Mouse (Mus musculus) gastrocnemius, postnatal 25 days (tissue): Measurements from ENCODE around the gene Ube2m. TPM values are rescaled to one million over a fixed set of nuclear protein-coding genes. Genes with fewer than 3 reads are reported as not detected.

Experiments
- DNase-seq: peaks from one replicate; pipeline ENCODE4 v3.0.0; 2022
- total RNA-seq, 2 experiments: library from RNA; stranded (reverse); gene quantifications; 1 replicate in 1 of 2; 2 replicates in 1 of 2; pipeline ENCODE4 v1.2.3; 2021

Gene Ube2m
- total RNA-seq, 2 experiments from 2014 or later: 132 to 138 TPM

DNA sequence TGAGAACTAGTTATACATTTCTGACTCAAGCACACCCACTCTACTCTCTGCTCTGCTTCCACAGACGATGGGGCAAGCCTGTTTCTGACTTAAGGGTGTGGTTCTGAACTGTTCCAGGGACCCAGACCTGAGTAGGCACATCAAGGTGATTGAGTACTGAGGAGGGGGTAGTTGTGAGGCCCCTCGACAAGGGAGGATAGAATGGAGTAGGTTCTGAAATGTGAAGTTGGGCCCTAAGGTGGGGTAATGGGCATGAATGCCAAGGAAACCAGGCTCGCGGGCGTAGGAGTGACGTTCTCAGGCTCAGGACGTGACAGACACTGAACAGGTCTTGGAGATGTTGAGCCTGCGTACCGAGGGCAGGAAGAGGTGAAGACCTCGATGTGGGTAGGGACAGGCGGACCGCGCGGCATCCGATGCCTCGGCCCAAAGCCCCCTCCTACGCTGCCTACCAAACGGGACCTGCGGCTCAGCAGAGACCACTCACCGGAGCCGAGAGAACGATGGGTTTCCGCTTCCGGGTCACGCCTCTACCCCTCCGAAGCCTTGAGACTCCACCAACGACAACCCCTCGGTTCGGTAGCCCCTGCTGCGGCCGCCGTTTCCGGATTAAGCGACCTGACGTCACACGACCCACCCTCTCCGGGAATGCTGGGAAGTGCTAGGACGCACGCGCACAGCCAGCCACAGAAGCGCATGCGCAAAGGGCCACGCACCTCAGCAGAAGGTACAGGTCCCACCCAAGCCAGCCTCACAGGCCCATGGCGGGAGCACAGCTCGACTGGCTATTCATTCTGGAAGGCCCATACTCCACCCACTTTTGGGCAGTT, 3.7 kb downstream of the Ube2m start, which contains the start of gene Chmp2a:
Gene Chmp2a (minus strand): TSS at position 660 of the 830 bp plus-strand sequence.
- DNase-seq: peak; percentile 95

DNA sequence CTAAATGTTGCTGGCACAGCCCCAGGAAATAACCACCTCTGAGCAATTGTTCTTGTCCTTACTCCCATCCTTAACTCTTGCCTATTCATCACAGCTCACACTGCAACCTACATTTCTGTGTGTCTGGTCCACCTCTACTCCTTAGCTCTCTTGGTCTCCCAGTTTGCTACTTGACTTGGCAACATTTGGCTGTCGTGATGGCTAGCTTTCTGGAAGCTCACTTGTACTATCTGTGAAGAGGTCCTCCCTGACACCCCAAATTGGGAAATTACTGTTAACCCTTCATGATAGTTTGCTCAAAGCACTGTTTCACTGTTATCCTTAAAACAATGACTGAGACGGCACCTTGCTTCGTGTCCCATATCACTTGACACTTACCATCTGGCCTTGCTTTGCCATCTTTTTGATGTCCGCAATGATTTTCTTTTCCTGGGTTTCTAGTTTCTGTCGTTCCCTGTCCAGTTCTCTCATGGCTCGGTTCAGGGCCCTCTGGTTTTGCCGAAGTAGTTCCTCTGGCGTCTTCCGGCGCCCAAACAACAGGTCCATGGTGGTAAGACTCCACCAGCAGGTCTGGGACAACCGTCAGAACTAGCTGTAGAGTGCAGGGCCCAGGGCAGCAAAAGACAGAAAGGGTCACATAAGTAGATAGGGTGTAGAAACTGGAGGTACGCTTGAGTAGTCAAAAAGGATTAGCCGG, 4.5 kb downstream of the Ube2m start:
- no peak for DNase-seq

DNA sequence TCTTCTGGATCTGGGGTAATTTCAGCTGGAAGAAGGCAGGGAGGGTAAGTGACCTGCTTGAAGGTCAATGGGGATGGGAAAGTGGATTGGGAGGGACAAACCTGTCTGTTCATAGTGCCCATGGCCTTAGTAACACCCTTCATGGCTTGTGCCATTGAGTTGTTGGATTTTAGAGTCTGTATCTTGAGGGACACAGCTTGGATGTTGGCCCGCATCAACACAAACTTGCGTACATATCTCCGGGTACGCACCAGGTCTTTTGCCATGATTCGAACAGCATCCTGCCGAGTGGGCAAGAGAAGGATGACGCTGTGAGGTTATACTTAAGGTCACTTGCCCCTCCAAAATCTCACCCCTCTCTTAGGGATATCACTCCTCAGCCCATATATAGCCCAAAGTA, 5.5 kb downstream of the Ube2m start:
- DNase-seq: no peak

DNA sequence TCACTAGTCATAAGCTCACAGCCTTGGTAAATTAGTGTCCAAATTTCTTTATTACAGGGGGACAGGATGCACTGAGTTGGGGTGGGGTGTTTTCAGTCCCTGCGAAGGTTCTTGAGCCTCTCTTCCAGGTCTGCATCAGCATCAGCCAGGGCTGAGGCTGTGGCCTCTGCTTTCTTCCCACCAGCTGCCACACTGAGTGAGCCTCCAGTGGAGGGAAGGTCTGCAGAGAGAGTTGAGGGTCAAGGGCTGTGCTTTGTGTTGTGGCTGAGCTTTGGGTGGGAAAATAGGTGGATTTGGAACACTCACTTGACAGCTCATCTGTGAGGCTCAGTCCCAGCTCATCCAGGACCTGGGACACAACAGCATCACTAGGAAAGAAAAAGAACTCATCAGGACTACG, 6.1 kb downstream of the Ube2m start:
- no peak for DNase-seq

DNA sequence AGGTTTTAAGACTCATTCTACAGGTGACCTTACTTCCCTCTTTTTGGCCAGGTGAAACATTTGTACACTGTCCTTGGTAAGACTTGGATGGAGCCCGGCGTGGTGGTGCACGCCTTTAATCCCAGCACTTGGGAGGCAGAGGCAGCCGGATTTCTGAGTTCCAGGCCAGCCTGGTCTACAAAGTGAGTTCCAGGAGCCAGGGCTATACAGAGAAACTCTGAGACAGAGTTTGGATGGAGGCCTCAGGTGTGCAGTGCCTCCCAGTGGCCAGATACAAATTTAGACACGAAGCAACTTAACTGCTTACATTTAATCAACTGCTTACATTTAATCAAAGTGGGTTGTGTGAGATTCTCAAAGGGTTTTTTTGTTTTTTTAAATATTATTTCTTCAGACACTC, 7.0 kb downstream of the Ube2m start:
- DNase-seq: no peak

DNA sequence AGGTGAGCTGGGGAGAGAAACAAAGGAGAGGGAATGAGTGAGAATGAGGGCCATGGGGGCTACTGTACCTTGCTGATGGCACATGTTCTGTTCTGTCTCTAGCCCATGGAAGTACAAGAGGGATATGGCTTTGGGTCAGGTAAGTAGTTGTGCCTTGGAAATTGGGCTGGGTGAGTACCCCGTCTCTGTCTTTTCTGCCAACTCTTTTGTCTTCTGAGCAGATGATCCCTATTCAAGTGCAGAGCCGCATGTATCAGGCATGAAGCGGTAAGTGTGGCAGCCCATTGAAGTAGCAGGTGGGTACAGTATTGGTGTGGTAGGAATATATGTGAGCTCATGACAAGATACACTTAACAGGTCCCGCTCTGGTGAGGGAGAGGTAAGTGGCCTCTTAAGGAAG, 9.1 kb downstream of the Ube2m start:
- no peak for DNase-seq

DNA sequence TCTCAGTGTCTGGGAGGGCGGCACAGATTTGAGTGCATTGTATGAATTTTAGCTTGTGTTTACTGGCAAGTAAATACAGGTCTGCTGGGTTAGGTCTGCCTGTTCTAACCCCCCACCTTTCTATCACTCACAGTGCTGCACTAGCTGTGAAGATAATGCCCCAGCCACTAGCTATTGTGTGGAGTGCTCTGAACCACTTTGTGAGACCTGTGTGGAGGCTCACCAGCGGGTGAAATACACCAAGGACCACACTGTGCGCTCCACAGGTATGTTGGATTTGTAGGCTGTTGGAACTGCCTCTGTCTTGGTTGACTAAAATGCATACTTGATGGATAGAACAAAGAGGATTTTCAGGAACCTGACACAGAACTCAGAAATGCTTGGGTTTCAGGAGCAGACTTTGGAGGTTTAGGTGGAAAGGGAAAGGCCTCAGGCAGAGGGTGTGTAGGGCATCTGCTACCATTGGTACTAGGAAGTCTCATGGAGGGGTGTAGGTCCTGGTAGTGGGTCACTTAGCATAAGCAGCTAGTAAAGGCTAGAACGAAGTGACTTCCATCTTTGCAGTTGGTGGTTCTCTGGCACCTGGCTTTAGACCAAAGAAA, 12.5 kb downstream of the Ube2m start:
- no peak for DNase-seq

DNA sequence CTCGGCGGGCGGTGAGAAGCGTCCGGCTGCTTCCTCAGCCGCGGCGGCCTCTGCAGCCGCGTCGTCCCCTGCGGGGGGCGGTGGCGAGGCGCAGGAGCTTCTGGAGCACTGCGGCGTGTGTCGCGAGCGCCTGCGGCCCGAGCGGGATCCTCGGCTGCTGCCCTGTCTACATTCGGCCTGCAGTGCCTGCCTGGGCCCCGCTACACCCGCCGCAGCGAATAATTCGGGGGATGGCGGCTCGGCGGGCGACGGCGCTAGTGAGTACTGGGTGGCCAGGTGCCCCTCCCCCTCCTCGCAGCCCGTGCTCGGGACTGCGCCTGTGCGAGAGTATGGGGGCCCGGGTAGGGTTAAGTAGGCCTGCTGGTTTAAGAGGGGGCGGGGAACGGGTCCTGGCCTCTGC, 13.3 kb downstream of the Ube2m start:
- DNase-seq: peak; percentile 64

DNA sequence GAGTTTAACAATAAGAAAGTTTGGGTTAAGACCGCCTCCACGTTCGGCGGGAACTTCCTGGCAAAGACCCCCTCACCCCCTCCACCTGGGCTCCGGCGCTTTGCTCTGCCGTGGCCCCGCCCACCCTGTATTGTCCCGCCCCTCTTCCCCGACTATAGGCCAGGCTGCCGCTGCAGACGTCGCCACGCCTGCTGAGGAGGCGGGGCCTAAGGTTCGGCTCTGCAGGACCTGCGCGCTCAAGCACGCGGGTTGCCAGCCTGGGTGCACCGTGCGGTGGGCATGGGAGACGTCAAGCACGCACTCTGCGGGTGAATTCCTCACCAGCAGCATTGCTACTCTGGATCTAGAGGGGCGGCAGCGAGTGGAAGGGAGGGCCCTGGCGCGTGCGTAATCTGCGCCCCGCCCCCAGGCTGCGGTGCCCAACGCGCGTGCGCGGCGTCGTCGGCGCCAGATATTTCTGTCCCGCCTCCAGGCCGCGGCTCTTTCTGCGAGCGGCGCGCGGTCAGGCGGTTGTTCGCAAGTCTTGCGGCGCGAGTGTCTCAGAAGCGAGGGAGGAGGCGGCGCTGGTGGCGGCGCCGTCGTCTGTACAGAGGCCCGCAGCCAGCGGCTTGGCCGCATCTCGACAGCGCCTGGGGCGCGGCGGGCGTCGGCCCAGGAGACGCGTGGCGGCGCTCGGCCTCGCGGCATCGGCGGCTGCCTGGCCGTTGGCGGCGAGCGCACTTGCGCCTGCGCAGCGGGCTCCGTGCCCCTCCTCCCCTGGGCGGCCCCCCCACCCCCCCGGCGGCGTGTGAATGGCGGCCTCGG, 13.9 kb downstream of the Ube2m start:
- DNase-seq: peak; percentile 91

DNA sequence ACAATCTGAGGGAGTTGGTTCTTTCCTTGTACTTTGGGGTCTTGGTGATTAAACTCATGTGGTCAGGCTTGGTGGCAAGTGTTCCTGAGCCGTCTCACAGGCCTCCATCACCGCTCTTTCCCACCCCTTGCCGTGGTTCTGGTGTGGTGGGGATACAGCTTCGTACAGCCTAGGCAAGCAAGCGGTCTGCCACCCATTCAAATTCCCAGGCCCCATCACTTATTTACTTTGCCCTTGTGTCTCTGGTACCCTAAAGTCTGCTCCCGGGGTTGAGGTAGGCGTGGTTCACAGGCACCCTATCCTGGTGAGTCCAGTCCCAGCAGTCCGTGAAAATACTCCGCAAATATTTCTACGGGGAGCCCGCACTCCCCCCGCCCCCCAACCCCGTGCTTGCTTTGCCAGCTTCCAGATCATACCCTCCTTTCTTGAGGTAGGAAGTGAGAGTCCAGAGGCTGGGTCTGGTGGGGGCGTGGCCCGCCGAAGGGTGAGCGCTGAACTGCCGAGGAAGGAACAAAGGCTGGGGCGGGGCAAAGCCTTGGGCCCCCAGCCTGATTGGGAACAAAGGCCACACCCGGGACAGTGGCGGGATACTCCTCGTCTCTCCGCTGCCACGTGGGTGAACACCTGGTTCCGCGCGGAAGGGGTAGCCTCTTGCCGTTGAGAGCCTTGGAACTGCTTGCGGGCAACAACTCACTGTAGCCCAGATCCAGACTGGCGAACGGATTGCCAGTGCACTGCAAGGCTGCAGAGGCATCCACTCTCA, 15.1 kb downstream of the Ube2m start:
- DNase-seq: peak; percentile 68

DNA sequence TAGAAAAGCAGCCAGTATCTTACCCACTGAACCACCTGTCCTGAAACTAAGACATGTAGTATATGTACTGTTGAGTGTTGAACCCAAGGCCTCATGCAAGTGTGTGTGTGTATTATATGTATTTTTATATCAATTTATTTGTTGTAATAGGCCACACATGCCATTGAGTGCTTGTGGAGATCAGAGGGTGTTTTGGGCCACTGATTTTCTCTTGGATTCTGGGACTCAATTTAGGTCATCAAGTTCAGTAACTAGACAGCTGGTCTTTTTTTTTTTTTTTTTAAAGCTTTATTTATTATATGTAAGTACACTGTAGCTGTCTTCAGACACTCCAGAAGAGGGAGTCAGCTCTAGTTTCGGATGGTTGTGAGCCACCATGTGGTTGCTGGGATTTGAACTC, 22.9 kb downstream of the Ube2m start:
- DNase-seq: no peak

DNA sequence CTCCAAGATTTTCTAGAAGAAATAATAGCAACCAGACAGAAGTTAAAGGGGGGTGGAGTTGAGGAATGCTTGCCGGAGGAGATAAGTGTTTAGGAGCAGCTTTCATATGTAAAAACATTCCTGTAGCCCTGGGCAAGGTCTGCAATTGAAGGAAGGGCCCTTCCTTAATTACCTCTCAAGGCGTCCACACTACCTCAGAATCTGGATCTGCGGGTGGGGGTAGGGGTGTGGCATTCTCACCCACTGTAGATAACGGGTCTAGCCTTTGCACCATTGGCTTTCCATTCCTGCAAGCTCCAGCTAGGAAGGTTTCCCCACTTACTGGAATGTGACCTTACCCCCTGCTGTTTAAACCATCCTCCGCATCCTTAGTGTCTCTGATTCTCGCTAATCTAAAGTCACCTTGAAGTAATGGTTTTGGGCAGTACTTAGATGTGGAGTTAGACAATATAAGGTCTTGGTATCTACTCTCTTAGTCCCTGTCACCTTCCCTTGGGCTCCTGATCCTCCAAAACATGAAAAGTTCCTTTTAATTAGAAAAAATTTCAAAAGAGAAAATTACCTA, 23.7 kb downstream of the Ube2m start:
- no peak for DNase-seq

DNA sequence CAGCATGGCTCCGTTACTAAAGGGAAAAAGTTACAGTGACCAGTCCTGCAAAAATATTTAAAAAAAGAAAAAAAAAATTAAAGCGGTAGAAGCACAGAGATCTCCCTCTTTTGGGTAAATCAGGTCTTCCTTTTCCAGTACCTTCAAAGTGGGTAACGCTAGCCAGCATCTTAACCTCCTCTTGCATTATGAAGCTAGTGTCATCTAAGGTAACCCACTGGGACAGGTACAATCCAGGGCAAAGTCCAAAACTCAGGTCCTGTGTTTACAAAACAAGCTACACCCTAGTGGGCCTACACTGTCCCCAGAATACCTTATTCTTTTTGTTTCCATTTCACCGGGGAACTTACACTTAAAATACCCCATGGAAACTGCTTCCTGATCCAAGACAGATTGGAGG, 24.4 kb downstream of the Ube2m start:
- DNase-seq: no peak

DNA sequence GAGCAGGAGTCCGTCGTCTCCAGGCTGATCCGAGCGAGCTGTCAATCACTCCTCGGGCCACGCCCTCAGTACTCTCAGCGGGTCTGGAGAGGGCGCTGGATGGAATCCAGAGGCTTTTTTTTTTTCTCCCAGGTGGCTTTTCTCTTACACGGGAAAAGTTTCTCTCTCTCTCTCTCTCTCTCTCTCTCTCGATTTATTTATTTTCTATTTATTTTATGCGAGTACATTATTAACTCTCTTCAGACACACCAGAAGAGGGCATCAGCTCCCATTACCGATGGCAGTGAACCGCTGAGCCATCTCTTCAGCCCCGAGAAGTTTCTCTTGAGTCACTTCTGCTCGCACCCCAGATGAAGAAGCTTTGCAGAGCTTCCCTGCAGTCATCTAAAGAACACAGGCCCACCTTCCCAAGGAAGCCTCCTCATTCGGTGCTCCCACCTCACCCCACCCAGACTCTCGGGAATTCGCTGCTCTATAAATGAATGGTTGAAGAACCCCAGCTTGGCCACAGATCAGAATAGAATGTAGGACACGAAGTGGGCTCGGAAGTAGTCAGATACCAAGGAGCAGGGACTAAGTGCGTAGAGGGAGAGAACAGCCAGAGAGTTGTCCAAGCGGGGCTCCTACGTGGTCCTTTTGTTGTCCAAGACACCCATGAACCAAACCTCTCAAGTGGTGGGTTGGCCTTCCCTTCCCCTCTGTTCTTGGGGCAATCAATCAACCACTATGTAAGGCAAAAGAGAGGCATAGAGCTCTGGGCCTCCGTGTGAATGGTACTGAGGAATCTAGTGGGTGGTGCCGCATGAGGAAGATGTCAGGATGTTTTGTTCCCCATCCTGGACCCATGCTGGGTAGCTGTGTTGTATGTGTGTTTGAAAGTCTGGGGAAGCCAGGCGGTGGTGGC, 27.8 kb downstream of the Ube2m start, which contains the start of gene Zbtb45:
Gene Zbtb45 (minus strand): TSS at position 30 of the 904 bp plus-strand sequence.
- no peak for DNase-seq

DNA sequence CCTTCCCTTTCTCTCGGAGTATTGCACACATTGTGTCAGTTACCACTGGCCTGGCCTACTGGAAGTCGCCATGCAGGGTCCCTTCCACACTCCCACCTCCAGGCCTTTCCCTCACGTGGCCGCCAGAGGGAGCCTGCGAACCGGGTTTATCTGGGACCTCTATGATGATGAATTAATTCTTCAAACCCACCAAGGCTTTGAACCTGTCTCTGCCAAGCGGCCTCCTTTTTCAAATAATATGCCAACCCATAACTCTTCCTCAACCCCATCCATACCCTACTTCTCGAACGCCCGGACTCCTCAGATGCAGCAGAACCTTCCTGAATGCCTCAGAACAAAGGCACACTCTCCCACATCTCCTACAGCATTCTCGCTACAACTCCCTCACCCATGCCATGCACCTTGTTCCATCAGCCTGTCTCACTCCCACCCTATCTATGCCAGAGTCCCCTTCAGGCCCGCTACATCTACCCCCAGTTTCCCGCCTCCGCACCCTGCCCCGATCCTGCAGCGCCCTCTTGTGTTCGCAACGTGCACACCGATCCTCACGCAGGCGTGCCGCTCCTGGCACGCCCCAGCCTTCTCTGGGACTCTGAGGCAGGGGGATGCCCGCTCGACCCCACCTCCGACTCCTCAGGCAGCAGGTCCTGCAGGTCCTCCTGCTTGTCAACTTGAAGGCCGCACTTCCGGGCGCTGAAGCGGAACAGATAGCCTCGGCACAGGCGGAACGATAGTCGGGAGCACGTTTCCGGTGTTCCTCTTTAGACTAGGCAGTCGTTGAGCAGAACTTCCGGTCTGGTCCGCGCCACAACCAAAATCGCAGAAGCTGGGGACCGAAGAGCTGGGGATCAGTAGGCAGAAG, 28.7 kb downstream of the Ube2m start:
- DNase-seq: peak; percentile 87

DNA sequence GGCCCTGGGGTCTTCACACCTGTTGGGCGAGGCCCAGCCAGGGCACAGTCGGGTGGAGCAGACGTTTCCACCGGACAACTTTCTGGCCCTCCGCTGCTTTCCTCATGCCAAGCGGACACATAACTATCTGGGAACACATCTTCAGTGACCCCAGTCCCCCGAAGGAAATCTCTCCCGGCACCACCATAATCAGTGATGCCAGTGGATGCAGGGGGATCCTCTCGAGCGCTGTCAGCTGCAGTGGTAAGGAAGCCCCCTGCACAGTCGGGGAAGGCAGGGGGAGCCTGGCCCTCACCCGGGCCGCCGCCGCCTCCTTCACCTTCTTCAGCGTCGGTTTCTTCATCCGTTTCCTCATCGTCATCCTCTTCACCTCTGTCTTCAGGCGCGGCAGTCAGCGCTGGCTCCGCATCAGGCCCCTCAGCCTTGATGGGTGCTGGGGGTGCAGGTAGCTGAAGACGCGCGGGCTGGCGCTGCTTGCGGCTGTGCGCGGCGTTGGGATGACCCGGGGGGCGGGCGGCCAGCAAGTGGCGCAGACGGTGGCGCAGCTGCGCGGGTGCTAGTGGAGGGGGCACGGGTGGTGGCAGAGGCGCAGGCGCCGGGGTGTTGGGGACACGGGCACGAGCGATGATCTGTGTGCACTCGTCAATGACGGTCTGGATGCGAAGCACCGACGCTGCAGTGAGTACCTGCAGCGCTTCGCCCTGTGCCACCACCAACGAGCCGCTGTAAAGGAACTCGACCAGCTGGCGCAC, 30.6 kb downstream of the Ube2m start:
- no peak for DNase-seq

DNA sequence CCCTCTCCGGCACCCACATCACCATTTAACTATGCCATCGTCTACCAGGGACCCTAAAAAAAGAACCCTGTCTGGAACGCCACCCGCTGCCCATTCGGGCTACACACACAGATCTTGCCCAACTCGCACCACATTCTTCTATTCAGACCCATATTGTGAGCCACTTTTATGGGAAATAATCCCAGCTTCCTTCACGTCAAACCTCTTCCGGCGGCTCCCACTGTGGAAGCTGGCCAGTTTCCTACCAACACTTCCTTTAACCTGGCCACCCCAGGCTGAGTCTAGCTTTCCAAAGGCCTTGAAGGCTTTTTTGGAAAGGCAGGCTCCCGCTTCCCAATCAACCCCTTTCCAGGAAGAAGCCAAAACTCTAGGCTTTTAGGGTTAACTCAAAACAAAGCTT, 31.5 kb downstream of the Ube2m start:
- no peak for DNase-seq

DNA sequence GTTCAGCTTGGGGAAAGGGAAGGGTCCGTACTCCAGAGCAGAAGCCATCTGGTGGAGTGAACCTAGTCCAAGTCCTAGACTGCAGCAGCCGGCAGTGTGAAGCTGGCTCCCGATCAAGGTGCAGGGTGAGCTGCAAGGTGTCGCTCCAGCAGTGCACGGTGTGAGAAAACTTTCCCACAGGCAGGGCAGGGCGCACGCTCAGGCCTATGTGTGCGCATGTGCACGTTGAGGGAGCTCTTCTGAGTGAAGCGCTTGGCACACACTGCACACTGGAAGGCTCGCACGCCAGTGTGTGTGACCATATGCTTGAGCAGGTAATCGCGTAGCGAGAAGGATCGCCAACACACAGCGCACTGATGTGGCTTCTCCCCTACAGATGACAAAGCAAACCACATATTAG, 32.1 kb downstream of the Ube2m start:
- DNase-seq: no peak
